Mouse (Mus musculus): ENCODE data around the gene Sept3.

- TF ChIP-seq CTCF (IDR thresholded peaks at IDR 0.05; ENCODE audit: control insufficient read depth, insufficient read depth, low read length) (no peak), POLR2A (IDR thresholded peaks at IDR 0.05; ENCODE audit: borderline replicate concordance, control insufficient read depth, low read depth, low read length) (no peak)
Observed at GRCm38 (mm10) chr15:82231100-82231499, 43.6 kb upstream of the Sept3 start.
